In the genomic region with DNA sequence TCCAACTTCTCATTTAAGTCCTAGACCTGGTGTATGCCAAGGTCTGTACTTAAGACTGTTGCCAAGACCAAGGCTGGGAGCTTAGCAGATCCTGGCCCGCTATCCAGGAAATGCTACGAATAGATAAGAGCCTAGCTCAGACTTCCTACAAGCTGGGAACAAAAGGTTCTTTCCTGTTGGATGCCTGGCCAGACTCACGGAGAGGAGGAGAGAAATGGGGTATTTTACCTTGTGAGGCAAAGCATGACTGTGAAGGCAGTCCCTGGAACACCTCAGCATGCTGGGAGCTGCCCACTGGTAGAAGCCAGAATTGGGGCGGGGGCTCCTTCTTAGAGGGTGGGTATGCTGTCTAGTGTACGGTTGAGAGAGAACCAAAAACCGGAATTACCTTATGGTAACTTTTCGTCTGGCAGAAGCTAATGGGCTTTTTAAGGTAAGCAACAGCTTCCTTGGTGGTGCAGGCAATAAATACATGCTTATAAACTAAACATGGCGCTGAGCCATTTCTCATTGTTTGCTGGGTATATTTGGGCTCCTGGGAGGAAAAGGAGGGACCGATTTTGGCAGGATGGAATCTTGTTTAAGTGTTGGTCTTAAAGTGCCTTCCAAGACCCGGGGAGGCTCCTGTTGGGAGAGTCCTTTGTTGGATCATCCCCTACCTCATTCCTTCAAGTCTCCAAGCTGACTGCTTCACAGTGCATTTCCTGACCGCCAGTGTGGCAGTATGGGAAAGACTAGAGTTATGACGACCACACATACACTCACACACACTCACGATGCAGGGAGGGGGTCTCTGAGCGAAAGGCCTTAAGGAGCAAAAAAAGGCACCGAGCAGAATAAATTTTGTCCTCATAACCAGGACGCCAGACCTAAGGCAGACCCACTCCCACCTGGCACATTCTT, we compare ENCODE assay signal across 8 mouse cellular contexts. TPM values are rescaled to one million over a fixed set of nuclear protein-coding genes. Genes with fewer than 3 reads are reported as not detected.
DNase-seq lines count a peak whose midpoint lies in the region; ATAC-seq and TF ChIP-seq lines count a peak whose summit lies in the region.

No protein-coding gene starts in this region.

- no peak for ATAC-seq in erythroid progenitor cell, adult 5-6 weeks (replicated peaks; ENCODE audit: low FRiP score, poor library complexity, severe bottlenecking)

- TF ChIP-seq CTCF in left cerebral cortex, adult 2 months (IDR thresholded peaks at IDR 0.05) = no peak

- peak overlapping the region; percentile 60 for H3K27ac ChIP-seq in left cerebral cortex, adult 2 months

- H3K4me3 ChIP-seq in left cerebral cortex, adult 2 months = peak overlapping the region; percentile 80

- intact Hi-C loops in left cerebral cortex, adult 2 months (cut with DNase I) = loop anchor here (5.0 kb wide), 1 partner anchor 77 kb away; no protein-coding TSS in a partner anchor
- intact Hi-C loops in left cerebral cortex, postnatal 10 days (cut with DNase I) = no loop called here

- no peak for DNase-seq in left cerebral cortex, adult 2 months (ENCODE audit: extremely low spot score in 1 of 2, low spot score in 2 of 2)
- no peak for DNase-seq in left cerebral cortex, postnatal 10 days (ENCODE audit: extremely low spot score in 1 of 2, low spot score in 2 of 2)
- peak; percentile 87 for DNase-seq in heart, adult 8-10 months (ENCODE audit: low spot score)
- peak; percentile 64 for DNase-seq in kidney, adult 9 months
- peak; percentile 91 for DNase-seq in lung, postnatal 25 days (ENCODE audit: low spot score)
- no peak for DNase-seq in left cerebral cortex, adult 9 months (ENCODE audit: low spot score in 2 of 2)
- no peak for DNase-seq in right cerebral cortex, postnatal 25 days

RNA-seq across cellular contexts. Expression of gene Cyb561, which starts 8.1 kb away (rescaled TPM):
- 10 to 100 TPM; 87.9 to 92.8 TPM for total RNA-seq in left cerebral cortex, adult 2 months (2021)
- 10 to 100 TPM; 52.7 to 54.0 TPM for total RNA-seq in left cerebral cortex, postnatal 10 days (2021)
- total RNA-seq in heart, adult 8-10 months (2022) = 10 to 100 TPM in 1 of 4 experiments, 1 to 10 TPM in 3; 7.5 to 11.0 (median 8.7) TPM
- total RNA-seq in erythroid progenitor cell, adult 5-6 weeks (2015; ENCODE audit: low replicate concordance) = 3.4 TPM in 1 of 2 replicates, not detected in the other
- total RNA-seq in erythroid progenitor cell, adult 5-6 weeks (2017; ENCODE audit: low replicate concordance) = 1.5 TPM in 1 of 2 replicates, not detected in the other

RNA-seq across cellular contexts. Expression of gene Ace, which starts 22.7 kb away (rescaled TPM):
- 10 to 100 TPM in 1 of 2 experiments, 1 to 10 TPM in 1; 9.1 to 13.0 TPM for total RNA-seq in left cerebral cortex, adult 2 months (2021)
- total RNA-seq in left cerebral cortex, postnatal 10 days (2021) = 10 to 100 TPM in 1 of 2 experiments, 1 to 10 TPM in 1; 7.5 to 10.6 TPM
- total RNA-seq in heart, adult 8-10 months (2022) = 10 to 100 TPM; 13.9 to 25.6 (median 19.4) TPM
- 1.8 and 2.1 TPM in 2 replicates for total RNA-seq in erythroid progenitor cell, adult 5-6 weeks (2015; ENCODE audit: low replicate concordance)
- total RNA-seq in erythroid progenitor cell, adult 5-6 weeks (2017; ENCODE audit: low replicate concordance) = 1.1 and 1.2 TPM in 2 replicates

RNA-seq across cellular contexts. Expression of gene Ace3, which starts 49.5 kb away (rescaled TPM):
- total RNA-seq in left cerebral cortex, adult 2 months (2021) = not detected
- total RNA-seq in left cerebral cortex, postnatal 10 days (2021) = not detected
- total RNA-seq in heart, adult 8-10 months (2022) = not detected
- total RNA-seq in erythroid progenitor cell, adult 5-6 weeks (2015; ENCODE audit: low replicate concordance) = not detected in 2 replicates
- total RNA-seq in erythroid progenitor cell, adult 5-6 weeks (2017; ENCODE audit: low replicate concordance) = not detected in 2 replicates

Comparison
In these comparisons a context has a peak if more than half of its experiments do, and no peak if none do; other contexts are left out.
1. DNase-seq: peak in heart, adult 8-10 months (single experiment), kidney, adult 9 months (single experiment) and lung, postnatal 25 days (single experiment); none in left cerebral cortex, adult 2 months (0 of 2), left cerebral cortex, postnatal 10 days (0 of 2), left cerebral cortex, adult 9 months (0 of 2) and right cerebral cortex, postnatal 25 days (single experiment).
2. RNA of gene Cyb561, which starts 8.1 kb away (total RNA-seq): 87.9 to 92.8 TPM in left cerebral cortex, adult 2 months and 52.7 to 54.0 TPM in left cerebral cortex, postnatal 10 days; 7.5 to 11.0 TPM in heart, adult 8-10 months and 1.5 to 3.4 TPM in erythroid progenitor cell, adult 5-6 weeks; every median in the first group is over 4 times any median in the second.